Mouse (Mus musculus) heart, adult 2 months (tissue): Measurements from ENCODE around the gene Gm15557. TPM values are rescaled to one million over a fixed set of nuclear protein-coding genes. Genes with fewer than 3 reads are reported as not detected.

Experiments used
- DNase-seq, 2 experiments: peaks; one replicate each; pipeline ENCODE4 v3.0.0; 2021
- H3K27ac ChIP-seq: fragments of 200-600 bp; 2 replicates; pipeline ENCODE4 v1.8.1; 2022
- H3K27me3 ChIP-seq: fragments of 200-500 bp; 2 replicates; pipeline ENCODE4 v1.6.1; 2012; ENCODE audit warnings: mild to moderate bottlenecking, low read length, inconsistent platforms, mixed read lengths; ENCODE audit not compliant: control insufficient read depth, insufficient read depth
- H3K36me3 ChIP-seq: fragments of 200-500 bp; 2 replicates; pipeline ENCODE4 v1.6.1; 2012; ENCODE audit warnings: low read length, inconsistent platforms; ENCODE audit not compliant: control insufficient read depth, insufficient read depth
- H3K4me1 ChIP-seq: fragments of 200-500 bp; 2 replicates; pipeline ENCODE4 v1.6.1; 2011; ENCODE audit warnings: low read length; ENCODE audit not compliant: control insufficient read depth, insufficient read depth
- H3K4me3 ChIP-seq: fragments of 200-600 bp; 2 replicates; pipeline ENCODE4 v1.8.1; 2022
- H3K79me2 ChIP-seq: fragments of 200-500 bp; replicated peaks from 2 replicates; pipeline ENCODE4 v1.6.1; 2012; ENCODE audit warnings: mild to moderate bottlenecking, inconsistent platforms, low read length, moderate library complexity, mixed read lengths; ENCODE audit not compliant: control insufficient read depth, insufficient read depth
- H3K9ac ChIP-seq: fragments of 200-500 bp; 2 replicates; pipeline ENCODE4 v1.6.1; 2012; ENCODE audit warnings: low read depth, mild to moderate bottlenecking, control low read depth, inconsistent platforms, low read length, mixed read lengths
- CTCF ChIP-seq: fragments of 200-600 bp; IDR thresholded peaks from 2 replicates; pipeline ENCODE4 v1.8.1; 2022; ENCODE audit warnings: antibody characterized with exemption, mild to moderate bottlenecking, moderate library complexity
- EP300 ChIP-seq: fragments of 200-500 bp; IDR thresholded peaks from 2 replicates; pipeline ENCODE4 v1.6.1; 2011; ENCODE audit warnings: low read depth, low read length, control low read depth; ENCODE audit not compliant: insufficient read depth
- POLR2A ChIP-seq: fragments of 200-500 bp; IDR thresholded peaks from 2 replicates; pipeline ENCODE4 v1.6.1; 2011; ENCODE audit warnings: mild to moderate bottlenecking, low read depth, low read length, control low read depth; ENCODE audit not compliant: insufficient read depth
- WGBS: fragments of 180-500 bp; shearing (Covaris S2); methylation state at CpG from one replicate; pipeline ENCODE4 v1.1.7; 2018; 5-methylcytosine and 5-hydroxymethylcytosine counted together
- intact Hi-C: fragments of 180-260 bp; cut with DNase I; formaldehyde crosslinking; loops from one replicate; pipeline ENCODE4 v1.15.1; 2025
- polyA plus RNA-seq: library from polyadenylated mRNA; depleted of rRNA; stranded (reverse); fragments of >200 nt; gene quantifications from 2 replicates; pipeline ENCODE4 v1.2.3, GENCODE M21; 2012
- total RNA-seq, 2 experiments: library from RNA; stranded (reverse); gene quantifications; 2 replicates each; pipeline ENCODE4 v1.2.3; 2021

The Gm15557 gene
- total and polyA plus RNA-seq, 3 experiments, result not detected

- Histone ChIP-seq H3K4me1 (no peaks in the 10 kb centered on the region), H3K9ac (no peak overlapping the region), H3K79me2 (no peaks in the 10 kb centered on the region), H3K36me3 (no peaks in the 10 kb centered on the region), H3K27me3 (no peaks in the 10 kb centered on the region), H3K4me3 (no peak overlapping the region), H3K27ac (no peak overlapping the region)
- peak; percentile 44 to 76 for DNase-seq
- intact Hi-C loops, result loop anchor here (1.0 to 10.0 kb wide), 2 partner anchors 98 to 251 kb away; partner anchors contain the start of gene Trpc4ap
- TF ChIP-seq CTCF (peak; percentile 88), POLR2A (no peak), EP300 (0 out of 2 replicates have a peak, but pooled peaks have one; percentile 37)
- WGBS, result 5% methylated on average over 7 of the region's 7 CpGs
Observed at GRCm38 (mm10) chr2:155946069-155946468, 5.5 kb downstream of the Gm15557 start.

- no peak overlapping the region for H3K27ac ChIP-seq
- 49% methylated on average over 4 of the region's 4 CpGs for WGBS
- no peak for DNase-seq
- no peaks in the 10 kb centered on the region for H3K27me3 ChIP-seq
- no peak overlapping the region for H3K9ac ChIP-seq
- intact Hi-C loops, result loop anchor here (1.0 to 10.0 kb wide), 2 partner anchors 98 to 252 kb away; partner anchors contain the start of gene Trpc4ap
- TF ChIP-seq CTCF, result no peak
- no peak for TF ChIP-seq POLR2A
- TF ChIP-seq EP300, result no peak
- no peaks in the 10 kb centered on the region for H3K4me1 ChIP-seq
- H3K4me3 ChIP-seq, result no peak overlapping the region
- no peaks in the 10 kb centered on the region for H3K36me3 ChIP-seq
- no peaks in the 10 kb centered on the region for H3K79me2 ChIP-seq
Observed at GRCm38 (mm10) chr2:155946499-155946898, 6.0 kb downstream of the Gm15557 start.

- 38% methylated on average over 5 of the region's 5 CpGs for WGBS
- TF ChIP-seq POLR2A (no peak), EP300 (no peak), CTCF (no peak)
- no peak overlapping the region for H3K9ac ChIP-seq
- no peak for DNase-seq
- H3K4me1 ChIP-seq, result no peaks in the 10 kb centered on the region
- intact Hi-C loops, result loop anchor here (10.0 kb wide), 1 partner anchor 253 kb away; the partner anchor contains the start of gene Trpc4ap
- H3K79me2 ChIP-seq, result no peaks in the 10 kb centered on the region
- no peak overlapping the region for H3K27ac ChIP-seq
- no peaks in the 10 kb centered on the region for H3K27me3 ChIP-seq
- no peaks in the 10 kb centered on the region for H3K36me3 ChIP-seq
- no peak overlapping the region for H3K4me3 ChIP-seq
Observed at GRCm38 (mm10) chr2:155947390-155948002, 7.0 kb downstream of the Gm15557 start.

- TF ChIP-seq EP300, result no peak
- TF ChIP-seq POLR2A, result no peak
- TF ChIP-seq CTCF, result no peak
- Histone ChIP-seq H3K27me3 (no peaks in the 10 kb centered on the region), H3K79me2 (no peaks in the 10 kb centered on the region), H3K9ac (no peak overlapping the region), H3K36me3 (no peaks in the 10 kb centered on the region), H3K27ac (no peak overlapping the region), H3K4me3 (no peak overlapping the region), H3K4me1 (no peaks in the 10 kb centered on the region)
- 39% methylated on average over 6 of the region's 6 CpGs for WGBS
- intact Hi-C loops, result loop anchor here (10.0 kb wide), 1 partner anchor 255 kb away; the partner anchor contains the start of gene Trpc4ap
- DNase-seq, result peak in 1 of 2 experiments; percentile 21
Observed at GRCm38 (mm10) chr2:155949362-155949761, 8.8 kb downstream of the Gm15557 start.

GRCm38 (mm10) chr2:155952006-155952405, 11.5 kb downstream of the Gm15557 start:
- H3K36me3 ChIP-seq, result no peaks in the 10 kb centered on the region
- H3K4me3 ChIP-seq, result no peak overlapping the region
- TF ChIP-seq POLR2A (no peak), CTCF (peak; percentile 75), EP300 (no peak)
- peak in 1 of 2 experiments; percentile 45 for DNase-seq
- intact Hi-C loops, result no loop called here
- no peaks in the 10 kb centered on the region for H3K79me2 ChIP-seq
- no peak overlapping the region for H3K9ac ChIP-seq
- no peaks in the 10 kb centered on the region for H3K4me1 ChIP-seq
- no peak overlapping the region for H3K27ac ChIP-seq
- no peaks in the 10 kb centered on the region for H3K27me3 ChIP-seq

GRCm38 (mm10) chr2:155956134-155957059, 15.9 kb downstream of the Gm15557 start, which contains the start of gene Cep250:
Gene Cep250, plus strand, starts transcription at chr2:155956458.
- Histone ChIP-seq H3K4me3 (peak within 1 kb of the TSS; percentile 97), H3K9ac (peak within 1 kb of the TSS; percentile 86), H3K36me3 (no peaks in the 10 kb centered on the region), H3K27me3 (no peaks in the 10 kb centered on the region), H3K79me2 (no peaks in the 10 kb centered on the region), H3K27ac (peak within 1 kb of the TSS; percentile 93), H3K4me1 (no peaks in the 10 kb centered on the region)
- DNase-seq, result peak; percentile 92 to 94
- intact Hi-C loops, result no loop called here
- TF ChIP-seq EP300 (peak; percentile 35; the same call in 1 of the 2 replicates), POLR2A (peak; percentile 77), CTCF (0 out of 2 replicates have a peak, but pooled peaks have one; percentile 12)
- WGBS, result under 1% methylated on average over 59 of the region's 59 CpGs
